Mouse (Mus musculus) forebrain, embryonic 14.5 days (tissue): ENCODE measurements at regions not wholly inside any gene's neighbourhood (a gene's known extent, or its start where the extent isn't known, plus 50 kb on each side); places are given as distances from the start of the nearest gene placed in this dataset.

Experiments used
- ATAC-seq: fragments of 200-750 bp; cut with Nextera tagmentation; 2 replicates; pipeline ENCODE4 v1.8.0; 2017; ENCODE audit warnings: mild to moderate bottlenecking, moderate library complexity
- DNase-seq: peaks from one replicate; pipeline ENCODE4 v3.0.0-alpha.2; 2015; ENCODE audit warnings: low spot score
- H3K27ac ChIP-seq: fragments of 300-500 bp; sonication (generic); 2 replicates; pipeline ENCODE4 v1.5.1; 2014; ENCODE audit warnings: low read depth, mild to moderate bottlenecking, control low read depth, low read length, moderate library complexity
- H3K27me3 ChIP-seq: fragments of 300-500 bp; sonication (generic); replicated peaks from 2 replicates; pipeline ENCODE4 v1.6.1; 2014; ENCODE audit warnings: low read length, control low read depth, mixed read lengths; ENCODE audit not compliant: control insufficient read depth, insufficient read depth
- H3K36me3 ChIP-seq: fragments of 300-500 bp; sonication (generic); 2 replicates; pipeline ENCODE4 v1.6.1; 2014; ENCODE audit warnings: low read length, control low read depth; ENCODE audit not compliant: control insufficient read depth, insufficient read depth
- H3K4me1 ChIP-seq: fragments of 300-500 bp; sonication (generic); 2 replicates; pipeline ENCODE4 v1.6.1; 2014; ENCODE audit warnings: antibody characterized with exemption, low read length, control low read depth; ENCODE audit not compliant: control insufficient read depth, insufficient read depth
- H3K4me2 ChIP-seq: fragments of 300-500 bp; sonication (generic); 2 replicates; pipeline ENCODE4 v1.6.1; 2014; ENCODE audit warnings: mild to moderate bottlenecking, control low read depth, low read length
- H3K4me3 ChIP-seq: fragments of 300-500 bp; sonication (generic); 2 replicates; pipeline ENCODE4 v1.5.1; 2014; ENCODE audit warnings: low read depth, low read length, control low read depth
- H3K9ac ChIP-seq: fragments of 300-500 bp; sonication (generic); 2 replicates; pipeline ENCODE4 v1.6.1; 2014; ENCODE audit warnings: mild to moderate bottlenecking, low read length, control low read depth, moderate library complexity
- H3K9me3 ChIP-seq: fragments of 300-500 bp; sonication (generic); replicated peaks from 2 replicates; pipeline ENCODE4 v1.6.1; 2016; ENCODE audit warnings: low read length, control low read depth, mixed read lengths; ENCODE audit not compliant: control insufficient read depth
- WGBS: fragments of 180-500 bp; shearing (Covaris S2); extraction: QIAGEN DNeasy Blood & Tissue Kit; methylation state at CpG from one replicate; pipeline ENCODE4 v1.1.7; 2014; 5-methylcytosine and 5-hydroxymethylcytosine counted together

DNA sequence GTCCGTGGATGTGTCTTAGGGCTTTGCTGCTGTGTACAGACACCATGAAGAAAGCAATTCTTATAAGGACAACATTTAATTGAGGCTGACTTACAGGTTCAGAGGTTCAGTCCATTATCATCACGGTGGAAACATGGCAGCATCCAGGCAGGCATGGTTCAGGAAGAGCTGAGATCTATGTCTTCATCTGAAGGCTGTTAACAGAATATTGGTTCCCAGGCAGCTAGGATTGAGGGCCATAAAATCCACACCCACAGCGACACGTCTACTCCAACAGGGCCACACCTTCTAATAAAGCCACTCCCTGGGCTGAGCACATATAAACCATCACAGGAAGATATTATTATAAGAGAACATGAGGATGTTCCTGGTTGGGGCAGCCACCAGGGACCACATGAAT lies 4814.5 kb downstream of the 9330182O14Rik start:
- Histone ChIP-seq H3K4me3 (no peak overlapping the region), H3K4me1 (no peaks in the 10 kb centered on the region), H3K4me2 (no peak overlapping the region), H3K27me3 (no peaks in the 10 kb centered on the region), H3K9me3 (no peaks in the 10 kb centered on the region), H3K27ac (no peak overlapping the region), H3K9ac (no peak overlapping the region), H3K36me3 (no peaks in the 10 kb centered on the region)
- 88% methylated on average over 4 of the region's 4 CpGs for WGBS
- no peak for DNase-seq
- ATAC-seq, result no peak

DNA sequence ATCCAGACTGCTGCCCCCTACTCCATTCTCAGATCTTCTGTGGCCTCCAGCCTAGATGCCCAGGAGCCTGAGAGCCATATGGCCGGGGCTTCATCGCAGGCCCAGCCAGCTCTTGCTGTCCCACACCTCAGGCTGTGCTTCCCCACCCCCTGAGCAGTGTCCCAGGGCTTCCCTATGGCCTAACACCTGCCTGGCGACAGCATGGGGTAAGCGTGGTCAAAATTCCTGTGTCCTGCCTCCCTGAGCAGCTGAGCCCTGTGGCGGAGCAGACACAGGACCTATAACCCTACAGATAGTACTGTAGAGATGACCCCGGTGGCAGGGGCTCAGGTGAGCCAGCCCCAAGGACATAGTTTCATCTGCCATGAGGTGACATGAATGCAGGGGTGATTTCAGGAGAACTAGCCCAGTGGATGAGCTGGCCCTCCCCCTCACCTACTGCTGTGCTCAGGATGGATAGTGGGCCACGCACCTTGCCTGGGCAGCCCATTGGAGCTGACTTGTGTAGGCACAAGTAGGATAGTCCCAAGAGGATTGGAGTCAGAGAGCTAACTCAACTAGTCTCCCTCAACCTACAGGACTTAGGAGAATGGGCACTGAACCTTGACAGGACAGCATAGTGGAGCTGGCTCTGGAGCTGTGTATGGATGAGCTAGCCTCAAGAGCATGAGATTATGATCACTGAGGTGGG lies 4816.9 kb downstream of the 9330182O14Rik start:
- Histone ChIP-seq H3K9ac (no peak overlapping the region), H3K27me3 (no peaks in the 10 kb centered on the region), H3K4me1 (no peaks in the 10 kb centered on the region), H3K36me3 (no peaks in the 10 kb centered on the region), H3K4me2 (no peak overlapping the region), H3K4me3 (no peak overlapping the region), H3K27ac (no peak overlapping the region), H3K9me3 (no peaks in the 10 kb centered on the region)
- ATAC-seq (no peak), DNase-seq (no peak)
- 84% methylated on average over 7 of the region's 7 CpGs for WGBS
